Mouse (Mus musculus): ENCODE measurements around the gene Ap2s1. TPM values are rescaled to one million over a fixed set of nuclear protein-coding genes. Genes with fewer than 3 reads are reported as not detected.

Ap2s1 gene
- polyA plus RNA-seq, 1 experiment: 88.3 TPM

DNA sequence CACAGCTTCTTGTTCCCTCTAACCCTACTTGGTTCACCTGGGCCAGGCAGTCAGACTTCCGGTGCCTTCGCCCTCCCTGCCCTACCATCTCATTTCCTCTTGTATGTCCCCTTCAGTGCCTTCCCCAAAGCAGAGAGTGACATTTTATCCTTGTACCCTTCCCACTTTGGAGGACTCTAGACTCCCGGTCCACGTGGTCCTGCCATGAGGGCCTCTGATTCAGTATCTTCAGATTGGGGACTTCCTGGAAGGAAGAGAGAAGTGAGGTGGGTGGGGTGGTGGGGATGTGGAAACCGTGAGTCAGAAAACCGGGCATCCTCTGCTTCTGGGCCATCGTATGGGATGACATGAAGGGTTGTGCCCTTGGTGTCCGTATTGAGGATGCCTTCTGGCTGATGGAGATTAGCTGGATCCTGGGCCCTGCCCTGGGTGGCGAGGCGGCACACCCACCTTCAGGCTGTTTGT lies 45.0 kb downstream of the Ap2s1 start:
- Histone ChIP-seq H3K27ac (ENCODE audit: insufficient read depth, low read length) (peak overlapping the region; percentile 55; the same call in 1 of the 2 replicates), H3K9me3 (replicated peaks; ENCODE audit: control insufficient read depth, insufficient read depth, low read length, poor library complexity, severe bottlenecking) (no peaks in the 10 kb centered on the region), H3K36me3 (ENCODE audit: control insufficient read depth, insufficient read depth, low read length, poor library complexity, severe bottlenecking) (peaks cover 18% of the 10 kb centered on the region), H3K4me1 (ENCODE audit: control insufficient read depth, insufficient read depth, low read length) (peaks cover 6% of the 10 kb centered on the region), H3K27me3 (ENCODE audit: control insufficient read depth, insufficient read depth, low read length, poor library complexity, severe bottlenecking) (no peaks in the 10 kb centered on the region), H3K4me3 (ENCODE audit: low read depth, low read length) (peak overlapping the region; percentile 99), H3K9ac (ENCODE audit: low read depth, poor library complexity, severe bottlenecking) (peak overlapping the region; percentile 94)
- TF ChIP-seq CTCF (IDR thresholded peaks at IDR 0.05; ENCODE audit: low read depth, low read length) (no peak), POLR2A (IDR thresholded peaks at IDR 0.05; ENCODE audit: insufficient read depth, low read length) (no peak), EP300 (IDR thresholded peaks at IDR 0.05; ENCODE audit: insufficient read depth, low read depth, low read length) (no peak)

DNA sequence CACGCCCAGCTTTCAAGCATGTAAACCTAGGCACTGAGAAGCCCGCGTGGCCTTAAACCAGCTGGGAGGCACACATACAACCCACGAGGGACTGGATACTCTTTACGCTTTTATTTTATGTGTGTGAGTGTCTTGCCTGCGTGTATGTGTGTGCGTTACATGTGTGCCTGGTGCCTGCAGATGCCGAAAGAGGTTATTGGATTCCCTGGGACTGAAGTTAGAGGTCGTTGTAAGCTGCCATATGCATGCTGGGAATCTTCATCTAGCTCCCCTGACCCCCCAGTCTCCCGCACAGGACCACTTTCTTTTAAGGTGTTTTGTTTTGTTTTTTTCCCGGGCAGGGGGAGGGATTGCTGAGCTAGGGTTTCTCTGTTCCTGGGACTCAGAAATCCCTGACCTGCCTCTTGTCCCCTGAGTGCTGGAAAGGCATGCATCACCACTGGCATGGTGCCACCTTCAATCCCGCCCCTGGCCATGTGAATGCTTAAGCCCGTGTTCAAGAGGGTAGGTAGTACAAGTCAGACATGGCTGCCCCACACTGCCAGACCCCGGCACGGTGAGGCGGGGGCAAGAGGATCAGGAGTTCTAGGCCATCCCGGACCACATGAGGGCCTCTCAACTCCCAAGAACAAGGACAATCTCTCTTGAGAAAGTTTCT lies 45.7 kb downstream of the Ap2s1 start:
- H3K27ac ChIP-seq (ENCODE audit: insufficient read depth, low read length): peak overlapping the region; percentile 55
- no peaks in the 10 kb centered on the region for H3K27me3 ChIP-seq (ENCODE audit: control insufficient read depth, insufficient read depth, low read length, poor library complexity, severe bottlenecking)
- H3K4me3 ChIP-seq (ENCODE audit: low read depth, low read length): peak overlapping the region; percentile 99
- H3K9ac ChIP-seq (ENCODE audit: low read depth, poor library complexity, severe bottlenecking): peak overlapping the region; percentile 94
- peaks cover 6% of the 10 kb centered on the region for H3K4me1 ChIP-seq (ENCODE audit: control insufficient read depth, insufficient read depth, low read length)
- H3K36me3 ChIP-seq (ENCODE audit: control insufficient read depth, insufficient read depth, low read length, poor library complexity, severe bottlenecking): peaks cover 22% of the 10 kb centered on the region
- H3K9me3 ChIP-seq (replicated peaks; ENCODE audit: control insufficient read depth, insufficient read depth, low read length, poor library complexity, severe bottlenecking): no peaks in the 10 kb centered on the region
- TF ChIP-seq EP300 (IDR thresholded peaks at IDR 0.05; ENCODE audit: insufficient read depth, low read depth, low read length) (no peak), CTCF (IDR thresholded peaks at IDR 0.05; ENCODE audit: low read depth, low read length) (no peak), POLR2A (IDR thresholded peaks at IDR 0.05; ENCODE audit: insufficient read depth, low read length) (no peak)

DNA sequence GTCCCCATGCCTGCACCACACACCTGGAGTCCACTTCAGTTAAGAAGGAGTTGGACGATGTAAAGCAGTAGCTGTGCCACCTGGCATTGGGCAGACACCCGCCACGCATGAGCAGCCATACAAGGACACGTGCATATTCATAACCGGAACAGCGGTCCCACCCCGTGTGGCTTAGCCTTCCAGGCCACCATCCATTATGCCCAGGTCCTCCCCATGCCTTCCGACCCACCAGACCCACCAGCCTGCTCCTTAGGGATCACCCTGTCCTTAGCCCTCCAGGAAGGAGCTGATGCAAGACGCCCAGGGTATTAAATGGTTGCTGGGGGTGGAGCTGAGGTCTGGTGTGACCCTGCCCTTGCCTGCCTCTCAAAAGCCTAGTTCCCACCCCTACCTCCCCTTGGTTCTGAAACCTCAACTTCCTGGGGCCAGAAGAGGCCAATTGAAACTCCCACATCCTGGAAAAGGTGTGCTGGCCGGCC lies 46.3 kb downstream of the Ap2s1 start:
- Histone ChIP-seq H3K4me1 (ENCODE audit: control insufficient read depth, insufficient read depth, low read length) (peaks cover 6% of the 10 kb centered on the region), H3K27me3 (ENCODE audit: control insufficient read depth, insufficient read depth, low read length, poor library complexity, severe bottlenecking) (no peaks in the 10 kb centered on the region), H3K27ac (ENCODE audit: insufficient read depth, low read length) (peak overlapping the region; percentile 55), H3K4me3 (ENCODE audit: low read depth, low read length) (peak overlapping the region; percentile 99), H3K36me3 (ENCODE audit: control insufficient read depth, insufficient read depth, low read length, poor library complexity, severe bottlenecking) (peaks cover 26% of the 10 kb centered on the region), H3K9me3 (replicated peaks; ENCODE audit: control insufficient read depth, insufficient read depth, low read length, poor library complexity, severe bottlenecking) (no peaks in the 10 kb centered on the region), H3K9ac (ENCODE audit: low read depth, poor library complexity, severe bottlenecking) (peak overlapping the region; percentile 94)
- TF ChIP-seq POLR2A (IDR thresholded peaks at IDR 0.05; ENCODE audit: insufficient read depth, low read length) (peak; percentile 50), EP300 (IDR thresholded peaks at IDR 0.05; ENCODE audit: insufficient read depth, low read depth, low read length) (no peak)

DNA sequence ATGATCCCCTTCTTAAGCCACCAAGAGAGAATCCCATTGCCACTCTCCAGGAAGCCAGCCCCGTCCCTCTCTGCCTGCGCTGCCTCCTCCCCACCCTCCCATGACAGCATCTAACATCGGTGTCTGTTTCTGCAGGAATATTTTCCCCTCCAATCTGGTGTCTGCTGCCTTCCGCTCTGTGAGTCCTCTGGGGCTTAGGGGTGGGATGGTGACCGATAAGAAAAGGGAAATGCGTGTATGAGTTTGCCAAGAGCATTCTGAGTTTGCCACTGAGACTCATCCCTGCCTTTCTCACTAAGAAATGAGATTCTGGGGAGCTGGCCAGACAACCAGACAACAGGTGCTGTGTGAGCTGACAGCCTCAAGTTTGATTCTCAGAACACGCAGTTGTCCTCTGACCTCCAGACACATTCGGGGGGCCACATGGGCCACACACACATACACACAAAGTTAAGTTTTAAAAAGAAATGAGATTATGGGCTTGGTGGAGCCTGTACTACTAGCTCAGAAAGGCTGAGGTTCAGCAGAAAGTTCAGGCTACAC lies 47.4 kb downstream of the Ap2s1 start:
- peaks cover 34% of the 10 kb centered on the region for H3K36me3 ChIP-seq (ENCODE audit: control insufficient read depth, insufficient read depth, low read length, poor library complexity, severe bottlenecking)
- no peak overlapping the region for H3K27ac ChIP-seq (ENCODE audit: insufficient read depth, low read length)
- TF ChIP-seq EP300 (IDR thresholded peaks at IDR 0.05; ENCODE audit: insufficient read depth, low read depth, low read length) (no peak), CTCF (IDR thresholded peaks at IDR 0.05; ENCODE audit: low read depth, low read length) (no peak), POLR2A (IDR thresholded peaks at IDR 0.05; ENCODE audit: insufficient read depth, low read length) (no peak)

DNA sequence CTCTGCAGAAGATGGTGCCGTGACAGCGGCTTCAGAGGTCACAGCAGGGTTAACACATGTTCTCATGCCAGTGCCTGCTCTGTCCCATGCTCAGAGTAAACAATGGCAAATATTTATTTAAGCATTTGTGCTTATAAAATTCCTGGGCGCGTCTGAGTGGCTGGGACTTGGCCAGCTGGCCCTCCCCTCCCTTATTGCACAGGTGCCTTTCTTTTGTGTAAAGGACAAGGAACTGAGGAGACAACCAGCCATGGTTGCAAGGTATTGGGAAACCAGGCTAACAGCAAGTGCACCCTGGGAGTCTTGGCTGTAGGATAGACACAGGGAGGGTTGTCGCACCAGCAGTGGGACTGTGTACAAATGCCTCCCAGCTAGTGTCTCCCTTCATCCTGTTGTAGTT lies 54.1 kb downstream of the Ap2s1 start:
- Histone ChIP-seq H3K9ac (ENCODE audit: low read depth, poor library complexity, severe bottlenecking) (no peak overlapping the region), H3K4me1 (ENCODE audit: control insufficient read depth, insufficient read depth, low read length) (no peaks in the 10 kb centered on the region), H3K27me3 (ENCODE audit: control insufficient read depth, insufficient read depth, low read length, poor library complexity, severe bottlenecking) (no peaks in the 10 kb centered on the region), H3K9me3 (replicated peaks; ENCODE audit: control insufficient read depth, insufficient read depth, low read length, poor library complexity, severe bottlenecking) (no peaks in the 10 kb centered on the region), H3K27ac (ENCODE audit: insufficient read depth, low read length) (no peak overlapping the region), H3K4me3 (ENCODE audit: low read depth, low read length) (no peak overlapping the region), H3K36me3 (ENCODE audit: control insufficient read depth, insufficient read depth, low read length, poor library complexity, severe bottlenecking) (peaks cover 63% of the 10 kb centered on the region)
- TF ChIP-seq EP300 (IDR thresholded peaks at IDR 0.05; ENCODE audit: insufficient read depth, low read depth, low read length) (no peak), POLR2A (IDR thresholded peaks at IDR 0.05; ENCODE audit: insufficient read depth, low read length) (no peak), CTCF (IDR thresholded peaks at IDR 0.05; ENCODE audit: low read depth, low read length) (no peak)

More for the DNA sequence above, 47.4 kb downstream of the Ap2s1 start:
- H3K9ac ChIP-seq (ENCODE audit: low read depth, poor library complexity, severe bottlenecking): peak overlapping the region; percentile 94; the same call in 1 of the 2 replicates
- no peaks in the 10 kb centered on the region for H3K27me3 ChIP-seq (ENCODE audit: control insufficient read depth, insufficient read depth, low read length, poor library complexity, severe bottlenecking)
- peaks cover 2% of the 10 kb centered on the region for H3K4me1 ChIP-seq (ENCODE audit: control insufficient read depth, insufficient read depth, low read length)
- no peak overlapping the region for H3K4me3 ChIP-seq (ENCODE audit: low read depth, low read length)
- H3K9me3 ChIP-seq (replicated peaks; ENCODE audit: control insufficient read depth, insufficient read depth, low read length, poor library complexity, severe bottlenecking): no peaks in the 10 kb centered on the region
